Mouse (Mus musculus) liver, embryonic 13.5 days (tissue): Measurements from ENCODE around the gene Arpc1b. TPM values are rescaled to one million over a fixed set of nuclear protein-coding genes. Genes with fewer than 3 reads are reported as not detected.

Experiments used
- ATAC-seq: fragments of 200-750 bp; cut with Nextera tagmentation; 2 replicates; pipeline ENCODE4 v1.8.0; 2017; ENCODE audit warnings: low read depth, mild to moderate bottlenecking, moderate number of reproducible peaks, moderate library complexity
- DNase-seq: peaks from one replicate; pipeline ENCODE4 v3.0.0; 2022
- H3K27ac ChIP-seq: fragments of 300-500 bp; sonication (generic); 2 replicates; pipeline ENCODE4 v1.5.1; 2015; ENCODE audit warnings: moderate library complexity, mild to moderate bottlenecking, inconsistent platforms
- H3K27me3 ChIP-seq: fragments of 300-500 bp; sonication (generic); 2 replicates; pipeline ENCODE4 v1.6.1; 2015; ENCODE audit warnings: mild to moderate bottlenecking, inconsistent platforms
- H3K36me3 ChIP-seq: fragments of 300-500 bp; sonication (generic); 2 replicates; pipeline ENCODE4 v1.6.1; 2015; ENCODE audit warnings: mild to moderate bottlenecking, inconsistent platforms
- H3K4me1 ChIP-seq: fragments of 300-500 bp; sonication (generic); replicated peaks from 2 replicates; pipeline ENCODE4 v1.6.1; 2015; ENCODE audit warnings: inconsistent platforms
- H3K4me2 ChIP-seq: fragments of 300-500 bp; sonication (generic); 2 replicates; pipeline ENCODE4 v1.6.1; 2015; ENCODE audit warnings: inconsistent platforms, mild to moderate bottlenecking, moderate library complexity
- H3K4me3 ChIP-seq: fragments of 300-500 bp; sonication (generic); replicated peaks from 2 replicates; pipeline ENCODE4 v1.5.1; 2015; ENCODE audit warnings: mild to moderate bottlenecking, inconsistent platforms
- H3K9ac ChIP-seq: fragments of 300-500 bp; sonication (generic); 2 replicates; pipeline ENCODE4 v1.6.1; 2015; ENCODE audit warnings: mild to moderate bottlenecking, inconsistent platforms
- H3K9me3 ChIP-seq: fragments of 300-500 bp; sonication (generic); replicated peaks from 2 replicates; pipeline ENCODE4 v1.6.1; 2016; ENCODE audit warnings: inconsistent platforms
- WGBS: fragments of 180-500 bp; shearing (Covaris S2); methylation state at CpG from one replicate; pipeline ENCODE4 v1.1.7; 2015; ENCODE audit not compliant: insufficient replicate concordance; 5-methylcytosine and 5-hydroxymethylcytosine counted together
- polyA plus RNA-seq: library from polyadenylated mRNA; unstranded; fragments of >200 nt; fragmentation: Nextera tagmentation; extraction: Ambion mirVana; gene quantifications from 2 replicates; pipeline ENCODE4 v1.2.1, GENCODE M21; 2015

Gene Arpc1b
- polyA plus RNA-seq, 1 experiment from 2014 or later = 163 TPM

DNA sequence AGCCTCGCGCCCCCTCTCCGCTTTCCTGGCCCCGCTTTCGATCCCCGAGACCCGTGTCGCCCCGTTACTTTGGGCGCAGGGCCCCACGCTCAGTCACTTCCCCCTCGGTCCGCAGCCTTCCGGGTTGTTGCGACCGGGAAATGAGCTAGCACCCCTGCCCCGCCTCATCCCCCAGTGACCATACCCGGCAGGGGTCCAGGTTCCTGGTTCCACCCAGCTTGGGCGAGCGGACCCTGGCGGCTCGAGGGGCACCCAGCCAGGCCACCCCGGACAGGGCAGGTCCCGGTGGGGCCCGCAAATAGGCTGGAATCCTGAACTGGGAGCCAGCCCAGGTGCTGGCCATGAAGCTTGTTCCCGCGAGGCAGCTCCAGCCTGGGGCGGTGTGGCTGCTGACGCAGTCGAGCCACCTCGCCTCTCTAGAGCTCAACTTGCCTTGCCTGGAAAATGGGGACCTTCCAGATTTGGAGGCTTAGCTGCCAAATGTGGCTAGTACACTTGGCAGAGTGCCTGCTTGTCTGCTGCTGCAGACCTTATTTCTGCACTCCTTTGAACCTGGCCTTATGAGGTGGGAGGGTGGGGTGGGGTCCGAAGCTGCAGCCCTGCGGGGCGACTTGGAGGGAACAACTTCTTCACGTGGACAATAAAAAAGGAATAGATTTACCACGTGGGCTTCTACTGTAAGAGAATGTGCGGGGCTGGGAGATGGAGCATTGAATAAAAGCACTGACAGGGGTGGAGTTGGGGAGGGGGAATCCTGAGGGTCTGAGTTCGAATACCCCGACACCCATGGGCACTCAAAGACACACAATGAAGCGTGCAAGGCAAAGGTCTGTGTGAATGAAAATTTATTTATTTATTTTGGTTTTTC is 825 bp downstream of the Arpc1b start:
- DNase-seq (peak; percentile 23), ATAC-seq (peak; percentile 35)
- Histone ChIP-seq H3K4me3 (peak overlapping the region; percentile 69), H3K4me1 (peaks cover 46% of the 10 kb centered on the region), H3K4me2 (peak overlapping the region; percentile 88), H3K36me3 (peaks cover 20% of the 10 kb centered on the region), H3K27ac (peak overlapping the region; percentile 64), H3K9ac (peak overlapping the region; percentile 74), H3K27me3 (peaks cover 3% of the 10 kb centered on the region; the same call in 1 of the 2 replicates), H3K9me3 (peaks cover 4% of the 10 kb centered on the region; the same call in 1 of the 2 replicates)
- WGBS = 5% methylated on average over 40 of the region's 40 CpGs

DNA sequence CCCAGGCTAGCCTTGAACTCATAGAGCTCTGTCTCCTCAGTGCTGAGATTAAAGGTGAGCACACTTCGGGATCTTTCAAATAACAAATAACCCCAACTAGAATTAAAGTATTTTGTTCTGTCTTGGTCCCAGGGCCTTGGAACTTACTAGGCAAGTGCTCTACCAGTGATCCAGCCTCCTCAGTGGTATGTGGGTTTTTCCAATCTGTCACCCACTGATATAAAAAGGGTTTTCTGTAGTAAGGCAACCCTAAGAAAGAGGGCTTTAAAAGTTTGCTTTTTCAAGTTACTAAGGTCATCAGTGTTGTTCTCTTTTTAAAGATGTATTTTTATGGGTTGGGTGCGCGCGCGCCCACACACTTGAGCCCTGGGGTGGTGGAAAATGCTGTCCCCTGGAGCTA is 1.7 kb downstream of the Arpc1b start:
- peak overlapping the region; percentile 69 for H3K27ac ChIP-seq
- peaks cover 3% of the 10 kb centered on the region; the same call in 1 of the 2 replicates for H3K27me3 ChIP-seq
- H3K4me1 ChIP-seq = peaks cover 38% of the 10 kb centered on the region
- no peak for DNase-seq
- H3K9me3 ChIP-seq = peaks cover 4% of the 10 kb centered on the region; the same call in 1 of the 2 replicates
- no peak overlapping the region for H3K9ac ChIP-seq
- 69% methylated on average over 5 of the region's 5 CpGs for WGBS
- H3K36me3 ChIP-seq = peaks cover 12% of the 10 kb centered on the region
- peak overlapping the region; percentile 88 for H3K4me2 ChIP-seq
- peak overlapping the region; percentile 69 for H3K4me3 ChIP-seq
- ATAC-seq = no peak

DNA sequence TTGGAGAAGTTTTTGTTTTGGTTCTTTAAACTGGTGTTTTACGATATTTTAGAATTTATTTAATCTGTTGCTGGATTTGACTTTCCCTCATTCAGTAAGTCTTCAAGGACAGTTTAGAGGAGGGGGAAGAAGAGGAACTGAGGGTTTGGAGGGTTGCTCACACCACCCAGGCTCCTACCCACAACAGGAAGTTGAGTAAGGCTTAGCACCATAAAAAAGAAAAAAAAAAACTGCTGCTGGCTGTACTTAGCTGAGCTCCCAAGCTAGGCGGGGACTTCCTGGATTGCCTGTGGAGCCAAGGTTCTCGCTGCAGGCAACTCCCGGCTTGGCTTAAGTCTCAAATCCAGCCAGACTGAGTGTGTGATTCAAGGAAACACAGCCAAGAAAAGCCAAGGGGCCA is 2.3 kb downstream of the Arpc1b start:
- no peak for ATAC-seq
- H3K9me3 ChIP-seq = peaks cover 4% of the 10 kb centered on the region; the same call in 1 of the 2 replicates
- H3K4me3 ChIP-seq = peak overlapping the region; percentile 69
- peaks cover 43% of the 10 kb centered on the region for H3K4me1 ChIP-seq
- H3K4me2 ChIP-seq = peak overlapping the region; percentile 88
- no peak for DNase-seq
- H3K9ac ChIP-seq = peak overlapping the region; percentile 41; the same call in 1 of the 2 replicates
- peaks cover 8% of the 10 kb centered on the region; the same call in 1 of the 2 replicates for H3K36me3 ChIP-seq
- peak overlapping the region; percentile 69 for H3K27ac ChIP-seq
- peaks cover 3% of the 10 kb centered on the region; the same call in 1 of the 2 replicates for H3K27me3 ChIP-seq
- 13% methylated on average over 4 of the region's 4 CpGs for WGBS

DNA sequence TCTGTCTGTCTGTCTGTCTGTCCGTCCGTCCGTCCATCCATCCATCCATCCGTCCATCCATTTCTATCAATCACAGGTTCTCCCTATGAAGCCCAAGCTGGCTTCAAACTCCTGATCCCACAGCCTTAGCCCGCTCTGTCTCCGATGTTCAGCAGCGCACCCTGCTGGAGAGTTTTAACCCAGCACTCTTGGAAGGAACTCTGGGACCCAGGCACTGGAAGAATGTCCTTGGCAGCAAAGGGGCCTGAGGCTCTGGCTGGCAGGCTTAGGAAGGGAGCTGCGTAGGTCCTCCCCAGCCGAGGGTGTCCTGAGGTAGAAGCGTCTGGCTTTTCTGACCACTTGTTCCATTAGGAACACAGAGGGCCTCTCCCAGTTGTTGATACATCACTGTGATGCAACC is 2.9 kb downstream of the Arpc1b start:
- Histone ChIP-seq H3K9ac (peak overlapping the region; percentile 41; the same call in 1 of the 2 replicates), H3K4me3 (peak overlapping the region; percentile 28), H3K27me3 (peaks cover 3% of the 10 kb centered on the region; the same call in 1 of the 2 replicates), H3K36me3 (peaks cover 13% of the 10 kb centered on the region), H3K4me2 (peak overlapping the region; percentile 41), H3K27ac (peak overlapping the region; percentile 69), H3K4me1 (peaks cover 42% of the 10 kb centered on the region), H3K9me3 (peaks cover 4% of the 10 kb centered on the region; the same call in 1 of the 2 replicates)
- DNase-seq (peak; percentile 43), ATAC-seq (0 out of 2 replicates have a peak, but pooled peaks have one; percentile 8)
- 34% methylated on average over 10 of the region's 10 CpGs for WGBS

DNA sequence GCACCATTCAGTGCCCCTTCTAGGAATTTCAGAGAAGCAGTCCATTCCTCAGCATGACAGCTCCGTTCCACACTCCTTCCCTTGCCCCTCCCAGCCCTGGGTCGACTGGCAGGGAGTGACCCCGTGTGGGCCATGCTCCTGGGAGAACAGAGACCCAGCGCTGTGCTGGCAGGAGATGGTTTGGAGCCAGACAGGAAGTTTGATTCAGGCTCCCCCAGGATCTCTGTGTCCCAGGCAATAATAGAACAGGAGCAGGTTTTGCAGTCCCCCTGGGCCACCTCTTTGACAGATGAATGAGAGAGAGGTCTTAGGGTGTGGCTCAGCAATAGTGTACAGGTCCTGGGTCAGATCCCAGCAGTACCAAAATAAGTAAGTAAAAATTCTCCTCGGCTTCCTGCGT is 4.0 kb downstream of the Arpc1b start:
- ATAC-seq = no peak
- H3K4me3 ChIP-seq = no peak overlapping the region
- H3K27me3 ChIP-seq = peaks cover 3% of the 10 kb centered on the region; the same call in 1 of the 2 replicates
- H3K4me2 ChIP-seq = no peak overlapping the region
- H3K4me1 ChIP-seq = peaks cover 41% of the 10 kb centered on the region
- no peak overlapping the region for H3K9ac ChIP-seq
- WGBS = 64% methylated on average over 6 of the region's 6 CpGs
- no peak overlapping the region for H3K27ac ChIP-seq
- peaks cover 21% of the 10 kb centered on the region for H3K36me3 ChIP-seq
- DNase-seq = no peak
- peaks cover 4% of the 10 kb centered on the region; the same call in 1 of the 2 replicates for H3K9me3 ChIP-seq

DNA sequence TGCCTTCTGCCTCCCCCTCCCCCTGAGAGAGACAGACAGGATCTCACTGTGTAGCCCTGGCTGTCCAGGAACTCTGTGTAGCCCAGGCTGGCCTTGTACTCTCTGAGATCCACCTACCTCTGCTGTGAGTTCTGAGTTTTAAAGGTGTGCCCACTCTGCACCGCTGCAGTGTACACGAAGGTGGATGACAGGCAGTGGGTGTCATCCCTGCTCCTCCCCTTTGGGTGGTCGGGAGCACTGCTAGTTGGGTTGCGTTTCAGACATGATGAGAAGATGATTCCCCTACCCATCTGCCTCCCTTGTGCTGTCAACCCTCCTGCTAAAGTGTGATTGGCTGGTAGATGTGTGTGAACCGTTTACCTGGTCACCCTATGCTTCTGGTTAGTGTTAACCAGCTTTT is 4.4 kb downstream of the Arpc1b start:
- H3K27ac ChIP-seq = no peak overlapping the region
- H3K9ac ChIP-seq = no peak overlapping the region
- H3K4me2 ChIP-seq = no peak overlapping the region
- DNase-seq (no peak), ATAC-seq (no peak)
- H3K4me1 ChIP-seq = peaks cover 39% of the 10 kb centered on the region
- H3K36me3 ChIP-seq = peaks cover 26% of the 10 kb centered on the region
- H3K9me3 ChIP-seq = peaks cover 4% of the 10 kb centered on the region; the same call in 1 of the 2 replicates
- WGBS = 81% methylated on average over 5 of the region's 5 CpGs
- H3K4me3 ChIP-seq = no peak overlapping the region
- peaks cover 3% of the 10 kb centered on the region; the same call in 1 of the 2 replicates for H3K27me3 ChIP-seq

DNA sequence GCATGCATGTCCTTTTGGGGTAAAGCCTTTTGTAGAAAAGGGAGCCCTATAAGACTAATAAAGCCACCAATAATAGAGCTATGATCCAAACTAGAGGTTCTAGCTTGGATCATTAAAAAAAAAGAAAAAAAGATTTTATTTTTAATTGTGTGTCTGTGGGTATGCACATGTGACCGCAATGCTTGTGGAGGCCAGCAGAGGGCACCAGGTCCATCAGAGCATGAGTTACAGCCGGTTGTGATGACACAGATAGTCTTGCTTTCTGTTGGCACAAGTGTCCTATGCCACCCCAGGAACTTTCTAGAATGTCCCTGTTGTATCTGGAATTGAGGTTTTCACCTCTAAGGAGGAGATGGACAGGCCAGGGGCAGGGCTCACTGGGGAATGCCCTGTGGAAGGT is 5.4 kb downstream of the Arpc1b start:
- no peak overlapping the region for H3K27ac ChIP-seq
- H3K4me1 ChIP-seq = peaks cover 30% of the 10 kb centered on the region
- ATAC-seq = no peak
- no peak overlapping the region for H3K4me2 ChIP-seq
- 75% methylated on average over 2 of the region's 2 CpGs for WGBS
- H3K9me3 ChIP-seq = peaks cover 4% of the 10 kb centered on the region; the same call in 1 of the 2 replicates
- DNase-seq = no peak
- no peak overlapping the region for H3K9ac ChIP-seq
- H3K36me3 ChIP-seq = peaks cover 35% of the 10 kb centered on the region
- H3K27me3 ChIP-seq = peaks cover 3% of the 10 kb centered on the region; the same call in 1 of the 2 replicates
- H3K4me3 ChIP-seq = no peak overlapping the region

DNA sequence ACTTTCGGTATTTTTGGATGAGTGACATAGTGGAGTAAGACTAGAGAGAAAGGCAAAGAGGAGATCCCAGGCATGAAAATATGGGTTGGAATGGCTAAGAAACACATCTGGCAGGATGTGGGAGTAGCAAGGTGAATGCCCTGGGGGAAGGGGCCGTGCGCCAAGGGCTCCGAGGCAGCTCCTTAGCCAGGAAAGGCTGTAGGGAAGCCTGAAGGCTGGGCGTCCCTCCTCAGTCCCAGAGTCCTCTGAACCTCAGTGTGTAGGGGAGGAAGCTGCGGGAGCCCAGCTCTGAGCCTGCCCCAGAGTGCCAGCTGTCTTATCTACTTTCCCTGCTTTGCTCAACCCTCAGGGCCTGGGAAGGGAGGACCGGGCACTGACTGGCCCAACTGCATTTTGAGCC is 6.9 kb downstream of the Arpc1b start:
- Histone ChIP-seq H3K9me3 (peaks cover 4% of the 10 kb centered on the region; the same call in 1 of the 2 replicates), H3K4me2 (no peak overlapping the region), H3K27me3 (no peaks in the 10 kb centered on the region), H3K27ac (no peak overlapping the region), H3K4me1 (peaks cover 18% of the 10 kb centered on the region; the same call in 1 of the 2 replicates), H3K4me3 (no peak overlapping the region), H3K36me3 (peaks cover 51% of the 10 kb centered on the region), H3K9ac (no peak overlapping the region)
- 64% methylated on average over 7 of the region's 7 CpGs for WGBS
- ATAC-seq (no peak), DNase-seq (no peak)

DNA sequence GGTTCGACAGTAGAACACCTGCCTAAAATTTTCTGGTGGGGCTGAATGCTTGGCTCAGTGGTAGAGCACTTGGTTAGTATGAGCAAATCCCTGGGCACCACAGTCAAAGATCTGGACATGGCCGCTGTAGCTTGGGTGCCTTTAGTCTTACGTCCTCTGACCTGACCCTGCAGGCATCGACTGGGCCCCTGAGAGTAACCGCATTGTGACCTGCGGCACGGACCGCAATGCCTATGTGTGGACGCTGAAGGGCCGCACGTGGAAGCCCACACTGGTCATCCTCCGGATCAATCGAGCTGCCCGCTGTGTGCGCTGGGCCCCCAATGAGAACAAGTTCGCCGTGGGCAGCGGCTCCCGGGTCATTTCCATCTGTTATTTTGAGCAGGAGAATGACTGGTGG is 9.4 kb downstream of the Arpc1b start:
- ATAC-seq = no peak
- 87% methylated on average over 19 of the region's 19 CpGs for WGBS
- no peak for DNase-seq
- no peak overlapping the region for H3K4me2 ChIP-seq
- H3K9me3 ChIP-seq = peaks cover 4% of the 10 kb centered on the region; the same call in 1 of the 2 replicates
- peaks cover 73% of the 10 kb centered on the region for H3K36me3 ChIP-seq
- H3K4me3 ChIP-seq = no peak overlapping the region
- H3K9ac ChIP-seq = no peak overlapping the region
- H3K27me3 ChIP-seq = no peaks in the 10 kb centered on the region
- H3K27ac ChIP-seq = no peak overlapping the region
- 0 out of 2 replicates have a peak, but pooled peaks cover 6% of the 10 kb centered on the region for H3K4me1 ChIP-seq

DNA sequence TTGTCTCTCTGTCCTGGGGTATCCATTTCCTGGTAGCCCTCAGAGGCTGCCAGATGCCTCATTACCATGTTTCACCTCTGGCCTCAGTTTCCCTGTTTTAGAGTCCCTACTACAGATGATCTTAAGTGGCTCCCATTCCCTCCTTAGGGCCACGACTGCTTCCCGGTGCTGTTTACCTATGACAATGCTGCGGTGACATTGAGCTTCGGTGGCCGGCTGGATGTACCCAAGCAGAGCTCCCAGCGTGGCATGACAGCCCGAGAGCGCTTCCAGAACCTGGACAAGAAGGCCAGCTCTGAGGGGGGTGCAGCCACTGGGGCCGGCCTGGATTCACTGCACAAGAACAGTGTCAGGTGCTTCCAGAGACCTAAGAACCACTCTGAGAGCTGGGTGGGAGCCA is 12.6 kb downstream of the Arpc1b start:
- Histone ChIP-seq H3K4me3 (no peak overlapping the region), H3K4me2 (no peak overlapping the region), H3K27ac (no peak overlapping the region), H3K9me3 (no peaks in the 10 kb centered on the region), H3K9ac (no peak overlapping the region), H3K36me3 (peaks cover 95% of the 10 kb centered on the region), H3K27me3 (no peaks in the 10 kb centered on the region), H3K4me1 (peaks cover 7% of the 10 kb centered on the region; the same call in 1 of the 2 replicates)
- DNase-seq (no peak), ATAC-seq (no peak)
- 88% methylated on average over 9 of the region's 9 CpGs for WGBS

DNA sequence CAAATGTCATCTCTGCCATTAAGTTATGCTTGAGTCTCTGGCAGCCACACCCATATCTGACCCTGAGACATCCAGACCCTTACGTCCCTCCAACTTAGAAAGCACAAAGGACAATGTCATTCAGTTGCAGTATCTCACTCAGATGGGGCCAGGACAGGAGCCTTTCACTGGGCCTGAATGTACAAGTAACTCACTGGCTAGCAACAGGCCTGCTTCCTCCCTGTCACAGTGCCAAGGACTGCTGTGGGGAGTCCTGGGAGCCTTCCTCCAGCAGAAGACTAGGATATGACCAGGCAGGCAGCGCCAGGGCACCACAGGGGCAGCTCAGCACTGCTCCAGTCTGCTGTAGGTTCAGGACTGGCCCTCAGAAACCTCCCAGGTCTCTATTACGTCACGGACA is 15.1 kb downstream of the Arpc1b start:
- no peak for DNase-seq
- H3K9ac ChIP-seq = no peak overlapping the region
- no peaks in the 10 kb centered on the region for H3K9me3 ChIP-seq
- H3K27ac ChIP-seq = no peak overlapping the region
- peaks cover 98% of the 10 kb centered on the region for H3K36me3 ChIP-seq
- ATAC-seq = no peak
- WGBS = 82% methylated on average over 4 of the region's 4 CpGs
- no peak overlapping the region for H3K4me3 ChIP-seq
- no peaks in the 10 kb centered on the region for H3K27me3 ChIP-seq
- H3K4me2 ChIP-seq = no peak overlapping the region
- peaks cover 7% of the 10 kb centered on the region; the same call in 1 of the 2 replicates for H3K4me1 ChIP-seq
